Mouse (Mus musculus): ENCODE measurements at regions not wholly inside any gene's neighbourhood (a gene's known extent, or its start where the extent isn't known, plus 50 kb on each side); places are given as distances from the start of the nearest gene placed in this dataset.
A peak's percentile ranks its signal among the peaks of the same experiment; 100 is the strongest.

- no peaks in the 10 kb centered on the region for H3K4me1 ChIP-seq (replicated peaks; ENCODE audit: control insufficient read depth, insufficient read depth, low read length)
- no peaks in the 10 kb centered on the region for H3K9me3 ChIP-seq (ENCODE audit: control insufficient read depth, low read length)
- ATAC-seq (replicated peaks; ENCODE audit: low FRiP score) (no peak), DNase-seq (ENCODE audit: low spot score) (no peak)
- no peaks in the 10 kb centered on the region for H3K36me3 ChIP-seq (ENCODE audit: control insufficient read depth, insufficient read depth, low read length)
- no peak overlapping the region for H3K4me2 ChIP-seq
- no peak overlapping the region for H3K27ac ChIP-seq (ENCODE audit: low read depth, low read length)
- 72% methylated on average over 2 of the region's 2 CpGs for WGBS
- no peak overlapping the region for H3K4me3 ChIP-seq (ENCODE audit: low read depth, low read length)
- no peak overlapping the region for H3K9ac ChIP-seq (ENCODE audit: low read depth, low read length)
- no peaks in the 10 kb centered on the region for H3K27me3 ChIP-seq (replicated peaks; ENCODE audit: control insufficient read depth, insufficient read depth, low read length)
Measured at GRCm38 (mm10) chr12:70745681-70746080, 79.6 kb upstream of the Frmd6 start.

DNA sequence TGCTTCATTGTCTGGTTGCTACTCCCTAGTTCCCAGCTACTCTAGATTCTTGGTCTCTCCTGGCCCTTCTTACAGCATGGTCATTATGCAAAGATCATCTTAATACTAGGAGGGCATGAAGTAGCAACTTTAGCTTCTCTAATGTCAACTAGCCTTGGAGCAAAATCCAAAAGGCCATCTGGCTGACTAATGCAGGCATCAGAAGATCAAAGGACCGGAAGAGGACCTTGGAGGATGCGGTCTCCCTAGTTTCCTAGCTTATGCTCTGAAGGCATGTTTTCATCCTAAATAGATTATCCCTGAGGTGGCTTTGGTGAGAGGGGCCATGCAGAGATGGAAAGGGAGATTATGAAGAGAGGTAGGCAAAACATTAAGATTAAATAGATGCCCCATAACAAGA, 75.7 kb upstream of the Frmd6 start:
- no peaks in the 10 kb centered on the region for H3K27me3 ChIP-seq (replicated peaks; ENCODE audit: control insufficient read depth, insufficient read depth, low read length)
- 85% methylated on average over 2 of the region's 2 CpGs for WGBS
- H3K4me1 ChIP-seq (replicated peaks; ENCODE audit: control insufficient read depth, insufficient read depth, low read length): no peaks in the 10 kb centered on the region
- no peak overlapping the region for H3K4me3 ChIP-seq (ENCODE audit: low read depth, low read length)
- H3K36me3 ChIP-seq (ENCODE audit: control insufficient read depth, insufficient read depth, low read length): no peaks in the 10 kb centered on the region
- no peak overlapping the region for H3K4me2 ChIP-seq
- DNase-seq (ENCODE audit: low spot score) (no peak), ATAC-seq (replicated peaks; ENCODE audit: low FRiP score) (no peak)
- no peak overlapping the region for H3K9ac ChIP-seq (ENCODE audit: low read depth, low read length)
- H3K27ac ChIP-seq (ENCODE audit: low read depth, low read length): no peak overlapping the region
- no peaks in the 10 kb centered on the region for H3K9me3 ChIP-seq (ENCODE audit: control insufficient read depth, low read length)

GRCm38 (mm10) chr12:70750651-70751578, 74.4 kb upstream of the Frmd6 start:
- ATAC-seq (replicated peaks; ENCODE audit: low FRiP score) (no peak), DNase-seq (ENCODE audit: low spot score) (no peak)
- Histone ChIP-seq H3K27me3 (replicated peaks; ENCODE audit: control insufficient read depth, insufficient read depth, low read length) (no peaks in the 10 kb centered on the region), H3K4me3 (ENCODE audit: low read depth, low read length) (no peak overlapping the region), H3K4me1 (replicated peaks; ENCODE audit: control insufficient read depth, insufficient read depth, low read length) (no peaks in the 10 kb centered on the region), H3K9ac (ENCODE audit: low read depth, low read length) (no peak overlapping the region), H3K4me2 (no peak overlapping the region), H3K9me3 (ENCODE audit: control insufficient read depth, low read length) (no peaks in the 10 kb centered on the region), H3K27ac (ENCODE audit: low read depth, low read length) (no peak overlapping the region), H3K36me3 (ENCODE audit: control insufficient read depth, insufficient read depth, low read length) (no peaks in the 10 kb centered on the region)
- 80% methylated on average over 7 of the region's 7 CpGs for WGBS

DNA sequence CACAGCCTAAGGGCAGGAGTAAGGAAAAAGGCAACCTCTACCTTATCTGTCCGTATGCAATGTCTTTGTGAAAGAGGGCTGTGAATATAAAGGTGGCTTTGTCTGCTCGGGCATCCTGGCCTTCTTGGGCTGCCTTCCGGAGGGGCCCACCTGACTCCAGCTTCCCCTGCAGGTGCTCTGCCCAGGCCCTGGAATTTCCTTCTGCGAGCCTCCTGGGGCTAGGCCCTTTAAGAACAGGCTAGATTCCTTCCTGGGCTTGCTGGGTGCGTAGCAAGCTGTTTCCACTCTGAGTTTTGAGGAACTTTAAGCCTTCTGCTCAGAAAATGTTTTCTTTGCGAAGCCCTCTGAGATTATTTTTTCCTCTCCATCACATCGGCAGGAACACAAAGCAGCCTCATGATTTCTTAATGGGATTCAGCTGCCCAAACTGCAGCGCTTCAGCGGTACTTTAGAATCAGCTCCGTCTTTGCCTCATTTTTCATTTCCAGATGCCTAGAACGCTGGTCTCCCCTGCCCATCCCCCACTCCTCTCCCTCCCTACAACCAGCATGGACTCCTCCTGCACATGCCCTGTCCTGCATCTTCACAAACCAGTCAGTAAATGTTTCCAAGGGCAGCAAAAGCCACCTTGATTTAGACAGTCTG, 72.9 kb upstream of the Frmd6 start:
- no peak overlapping the region for H3K27ac ChIP-seq (ENCODE audit: low read depth, low read length)
- no peaks in the 10 kb centered on the region for H3K4me1 ChIP-seq (replicated peaks; ENCODE audit: control insufficient read depth, insufficient read depth, low read length)
- no peak for ATAC-seq (replicated peaks; ENCODE audit: low FRiP score)
- H3K9ac ChIP-seq (ENCODE audit: low read depth, low read length): no peak overlapping the region
- H3K36me3 ChIP-seq (ENCODE audit: control insufficient read depth, insufficient read depth, low read length): no peaks in the 10 kb centered on the region
- H3K9me3 ChIP-seq (ENCODE audit: control insufficient read depth, low read length): no peaks in the 10 kb centered on the region
- no peak overlapping the region for H3K4me3 ChIP-seq (ENCODE audit: low read depth, low read length)
- H3K4me2 ChIP-seq: no peak overlapping the region
- peak; percentile 37 for DNase-seq (ENCODE audit: low spot score)
- 49% methylated on average over 11 of the region's 11 CpGs for WGBS
- H3K27me3 ChIP-seq (replicated peaks; ENCODE audit: control insufficient read depth, insufficient read depth, low read length): no peaks in the 10 kb centered on the region

GRCm38 (mm10) chr12:70752911-70753290, 72.4 kb upstream of the Frmd6 start:
- 50% methylated on average over 4 of the region's 4 CpGs for WGBS
- Histone ChIP-seq H3K4me1 (replicated peaks; ENCODE audit: control insufficient read depth, insufficient read depth, low read length) (no peaks in the 10 kb centered on the region), H3K4me2 (no peak overlapping the region), H3K4me3 (ENCODE audit: low read depth, low read length) (no peak overlapping the region), H3K27ac (ENCODE audit: low read depth, low read length) (no peak overlapping the region), H3K9ac (ENCODE audit: low read depth, low read length) (no peak overlapping the region), H3K27me3 (replicated peaks; ENCODE audit: control insufficient read depth, insufficient read depth, low read length) (no peaks in the 10 kb centered on the region), H3K9me3 (ENCODE audit: control insufficient read depth, low read length) (no peaks in the 10 kb centered on the region), H3K36me3 (ENCODE audit: control insufficient read depth, insufficient read depth, low read length) (no peaks in the 10 kb centered on the region)
- ATAC-seq (replicated peaks; ENCODE audit: low FRiP score): no peak
- no peak for DNase-seq (ENCODE audit: low spot score)

DNA sequence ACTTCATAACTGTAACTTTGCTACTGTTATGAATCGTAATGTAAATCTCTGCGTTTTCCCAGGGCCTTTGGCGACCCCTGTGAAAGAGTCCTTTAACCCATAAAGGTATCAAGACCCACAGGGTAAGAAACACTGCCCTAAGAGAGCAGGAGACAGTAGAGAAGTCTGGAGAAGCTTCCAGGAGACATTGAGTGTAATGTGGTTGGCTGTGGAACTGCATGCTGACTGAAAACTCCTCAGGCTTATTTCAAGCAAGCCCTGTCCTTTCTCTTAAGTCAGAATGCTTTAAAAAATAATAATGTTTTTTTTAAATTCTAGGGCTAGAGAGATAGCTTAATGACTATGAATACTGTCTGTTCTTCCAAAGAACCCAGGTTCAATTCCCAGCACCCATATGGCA, 71.9 kb upstream of the Frmd6 start:
- Histone ChIP-seq H3K4me2 (no peak overlapping the region), H3K27ac (ENCODE audit: low read depth, low read length) (no peak overlapping the region), H3K4me3 (ENCODE audit: low read depth, low read length) (no peak overlapping the region), H3K9ac (ENCODE audit: low read depth, low read length) (no peak overlapping the region), H3K9me3 (ENCODE audit: control insufficient read depth, low read length) (no peaks in the 10 kb centered on the region), H3K4me1 (replicated peaks; ENCODE audit: control insufficient read depth, insufficient read depth, low read length) (no peaks in the 10 kb centered on the region), H3K36me3 (ENCODE audit: control insufficient read depth, insufficient read depth, low read length) (no peaks in the 10 kb centered on the region), H3K27me3 (replicated peaks; ENCODE audit: control insufficient read depth, insufficient read depth, low read length) (no peaks in the 10 kb centered on the region)
- WGBS: 86% methylated on average over 3 of the region's 3 CpGs
- ATAC-seq (replicated peaks; ENCODE audit: low FRiP score): no peak
- no peak for DNase-seq (ENCODE audit: low spot score)

DNA sequence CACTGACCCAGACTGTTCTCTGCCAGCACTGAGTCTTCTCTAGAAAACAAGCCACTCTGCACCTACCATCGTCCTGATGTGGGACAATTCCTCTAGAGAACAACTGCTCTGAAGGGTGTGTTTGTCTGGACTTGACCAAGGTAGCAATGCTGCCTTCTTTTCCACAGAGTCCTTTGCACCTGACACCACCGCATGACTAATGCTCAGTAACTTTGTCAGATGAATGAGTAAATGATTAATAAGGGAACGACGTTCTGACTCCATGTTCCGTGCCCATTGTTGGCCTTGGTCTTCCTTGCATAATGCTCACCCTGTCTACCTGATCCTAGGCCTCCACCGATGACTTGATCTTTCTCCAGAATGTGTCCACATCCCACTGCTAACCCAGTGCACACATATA, 67.2 kb upstream of the Frmd6 start:
- no peak overlapping the region for H3K4me3 ChIP-seq (ENCODE audit: low read depth, low read length)
- no peaks in the 10 kb centered on the region for H3K9me3 ChIP-seq (ENCODE audit: control insufficient read depth, low read length)
- no peak overlapping the region for H3K9ac ChIP-seq (ENCODE audit: low read depth, low read length)
- WGBS: 88% methylated on average over 6 of the region's 6 CpGs
- H3K4me2 ChIP-seq: no peak overlapping the region
- H3K36me3 ChIP-seq (ENCODE audit: control insufficient read depth, insufficient read depth, low read length): no peaks in the 10 kb centered on the region
- no peak for ATAC-seq (replicated peaks; ENCODE audit: low FRiP score)
- no peak for DNase-seq (ENCODE audit: low spot score)
- H3K27me3 ChIP-seq (replicated peaks; ENCODE audit: control insufficient read depth, insufficient read depth, low read length): no peaks in the 10 kb centered on the region
- H3K4me1 ChIP-seq (replicated peaks; ENCODE audit: control insufficient read depth, insufficient read depth, low read length): no peaks in the 10 kb centered on the region
- no peak overlapping the region for H3K27ac ChIP-seq (ENCODE audit: low read depth, low read length)

- DNase-seq (ENCODE audit: low spot score) (no peak), ATAC-seq (replicated peaks; ENCODE audit: low FRiP score) (no peak)
- H3K4me3 ChIP-seq (ENCODE audit: low read depth, low read length): no peak overlapping the region
- H3K9me3 ChIP-seq (ENCODE audit: control insufficient read depth, low read length): no peaks in the 10 kb centered on the region
- 87% methylated on average over 12 of the region's 12 CpGs for WGBS
- no peaks in the 10 kb centered on the region for H3K36me3 ChIP-seq (ENCODE audit: control insufficient read depth, insufficient read depth, low read length)
- H3K27me3 ChIP-seq (replicated peaks; ENCODE audit: control insufficient read depth, insufficient read depth, low read length): no peaks in the 10 kb centered on the region
- H3K9ac ChIP-seq (ENCODE audit: low read depth, low read length): no peak overlapping the region
- no peak overlapping the region for H3K27ac ChIP-seq (ENCODE audit: low read depth, low read length)
- no peak overlapping the region for H3K4me2 ChIP-seq
- H3K4me1 ChIP-seq (replicated peaks; ENCODE audit: control insufficient read depth, insufficient read depth, low read length): no peaks in the 10 kb centered on the region
Measured at GRCm38 (mm10) chr12:70763542-70763941, 61.8 kb upstream of the Frmd6 start.

DNA sequence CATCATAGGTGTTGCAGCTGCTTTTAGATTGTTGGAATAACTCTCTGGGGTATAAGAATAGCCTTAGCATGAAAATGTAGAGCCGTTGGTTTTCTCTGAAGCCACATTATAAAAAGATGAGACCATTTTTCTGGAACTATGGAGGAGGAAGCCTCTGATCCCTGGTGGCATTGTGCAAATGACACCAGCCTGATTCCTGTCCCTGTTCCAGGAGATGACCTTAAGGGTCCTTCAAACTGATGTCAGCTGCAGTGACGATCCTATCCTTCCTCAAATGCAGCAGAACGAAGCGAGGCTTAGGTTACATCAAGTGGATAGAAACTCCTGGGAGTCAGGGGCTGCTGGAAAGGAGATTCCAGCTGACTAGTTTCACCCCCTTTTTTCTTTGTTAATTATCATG, 59.0 kb upstream of the Frmd6 start:
- H3K9ac ChIP-seq (ENCODE audit: low read depth, low read length): no peak overlapping the region
- no peaks in the 10 kb centered on the region for H3K36me3 ChIP-seq (ENCODE audit: control insufficient read depth, insufficient read depth, low read length)
- ATAC-seq (replicated peaks; ENCODE audit: low FRiP score): no peak
- no peak overlapping the region for H3K4me2 ChIP-seq
- no peaks in the 10 kb centered on the region for H3K4me1 ChIP-seq (replicated peaks; ENCODE audit: control insufficient read depth, insufficient read depth, low read length)
- 85% methylated on average over 4 of the region's 4 CpGs for WGBS
- H3K27ac ChIP-seq (ENCODE audit: low read depth, low read length): no peak overlapping the region
- H3K4me3 ChIP-seq (ENCODE audit: low read depth, low read length): no peak overlapping the region
- no peaks in the 10 kb centered on the region for H3K9me3 ChIP-seq (ENCODE audit: control insufficient read depth, low read length)
- H3K27me3 ChIP-seq (replicated peaks; ENCODE audit: control insufficient read depth, insufficient read depth, low read length): no peaks in the 10 kb centered on the region
- DNase-seq (ENCODE audit: low spot score): no peak
